Mouse (Mus musculus) intestine, embryonic 15.5 days (tissue): ENCODE data around the gene Ern1. TPM values are rescaled to one million over a fixed set of nuclear protein-coding genes. Genes with fewer than 3 reads are reported as not detected.

ENCODE experiments used
- ATAC-seq: fragments of 200-750 bp; cut with Nextera tagmentation; 2 replicates; pipeline ENCODE4 v1.8.0; 2017; ENCODE audit warnings: moderate TSS enrichment, moderate library complexity
- H3K27ac ChIP-seq: fragments of 300-500 bp; sonication (generic); 2 replicates; pipeline ENCODE4 v1.5.1; 2015; ENCODE audit warnings: mild to moderate bottlenecking, inconsistent platforms
- H3K27me3 ChIP-seq: fragments of 300-500 bp; sonication (generic); replicated peaks from 2 replicates; pipeline ENCODE4 v1.6.1; 2015; ENCODE audit warnings: inconsistent platforms
- H3K36me3 ChIP-seq: fragments of 300-500 bp; sonication (generic); 2 replicates; pipeline ENCODE4 v1.6.1; 2015; ENCODE audit warnings: inconsistent platforms
- H3K4me1 ChIP-seq: fragments of 300-500 bp; sonication (generic); replicated peaks from 2 replicates; pipeline ENCODE4 v1.6.1; 2015; ENCODE audit warnings: inconsistent platforms
- H3K4me2 ChIP-seq: fragments of 300-500 bp; sonication (generic); replicated peaks from 2 replicates; pipeline ENCODE4 v1.6.1; 2015; ENCODE audit warnings: mild to moderate bottlenecking, inconsistent platforms
- H3K4me3 ChIP-seq: fragments of 300-500 bp; sonication (generic); replicated peaks from 2 replicates; pipeline ENCODE4 v1.5.1; 2015; ENCODE audit warnings: inconsistent platforms
- H3K9ac ChIP-seq: fragments of 300-500 bp; sonication (generic); 2 replicates; pipeline ENCODE4 v1.6.1; 2015; ENCODE audit warnings: inconsistent platforms
- H3K9me3 ChIP-seq: fragments of 300-500 bp; sonication (generic); 2 replicates; pipeline ENCODE4 v1.6.1; 2016; ENCODE audit warnings: inconsistent platforms
- WGBS: fragments of 180-500 bp; shearing (Covaris S2); methylation state at CpG from one replicate; pipeline ENCODE4 v1.1.7; 2015; 5-methylcytosine and 5-hydroxymethylcytosine counted together
- polyA plus RNA-seq: library from polyadenylated mRNA; unstranded; fragments of >200 nt; fragmentation: Nextera tagmentation; extraction: Ambion mirVana; gene quantifications from 2 replicates; pipeline ENCODE4 v1.2.1, GENCODE M21; 2015

The Ern1 gene
- polyA plus RNA-seq, 1 experiment from 2014 or later: 4.8 TPM

GRCm38 (mm10) chr11:106391546-106392188, 96.0 kb downstream of the Ern1 start:
- no peak overlapping the region for H3K4me2 ChIP-seq
- peak; percentile 64; the same call in 1 of the 2 replicates for ATAC-seq
- no peak overlapping the region for H3K27ac ChIP-seq
- H3K9me3 ChIP-seq: no peaks in the 10 kb centered on the region
- no peak overlapping the region for H3K4me3 ChIP-seq
- 32% methylated on average over 6 of the region's 6 CpGs for WGBS
- H3K27me3 ChIP-seq: no peaks in the 10 kb centered on the region
- H3K9ac ChIP-seq: no peak overlapping the region
- H3K36me3 ChIP-seq: 0 out of 2 replicates have a peak, but pooled peaks cover 3% of the 10 kb centered on the region
- H3K4me1 ChIP-seq: no peaks in the 10 kb centered on the region; the same call in 1 of the 2 replicates

GRCm38 (mm10) chr11:106390757-106391156, 96.9 kb downstream of the Ern1 start:
- Histone ChIP-seq H3K36me3 (0 out of 2 replicates have a peak, but pooled peaks cover 3% of the 10 kb centered on the region), H3K9ac (no peak overlapping the region), H3K4me3 (no peak overlapping the region), H3K4me1 (no peaks in the 10 kb centered on the region; the same call in 1 of the 2 replicates), H3K9me3 (no peaks in the 10 kb centered on the region), H3K27me3 (no peaks in the 10 kb centered on the region), H3K27ac (no peak overlapping the region), H3K4me2 (no peak overlapping the region)
- whole genome bisulfite sequencing: 38% methylated on average over 3 of the region's 3 CpGs
- no peak for ATAC-seq

DNA sequence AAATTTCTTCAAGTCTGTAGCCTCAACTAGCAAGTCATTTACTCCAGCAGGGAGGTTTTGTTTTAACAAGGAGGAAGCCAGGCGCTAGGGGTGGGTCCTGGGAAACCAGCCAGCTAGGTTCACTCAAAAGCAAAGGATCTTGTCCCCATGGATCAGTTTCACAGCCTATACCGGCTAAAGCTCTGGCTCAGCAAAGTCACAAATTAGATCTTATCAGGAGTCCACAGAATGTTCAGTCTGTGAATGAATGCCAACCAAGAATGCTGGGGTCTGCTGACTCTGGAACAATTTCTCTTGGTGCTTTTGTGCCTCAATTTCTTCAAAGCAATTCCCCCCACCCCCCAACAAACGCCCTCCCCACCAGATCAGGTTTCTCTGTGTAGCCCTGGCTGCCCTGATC, 98.0 kb downstream of the Ern1 start:
- Histone ChIP-seq H3K9ac (no peak overlapping the region), H3K4me1 (no peaks in the 10 kb centered on the region; the same call in 1 of the 2 replicates), H3K27ac (no peak overlapping the region), H3K4me3 (no peak overlapping the region), H3K4me2 (no peak overlapping the region), H3K27me3 (no peaks in the 10 kb centered on the region), H3K36me3 (0 out of 2 replicates have a peak, but pooled peaks cover 3% of the 10 kb centered on the region), H3K9me3 (no peaks in the 10 kb centered on the region)
- 30% methylated on average over 3 of the region's 3 CpGs for WGBS
- no peak for ATAC-seq

DNA sequence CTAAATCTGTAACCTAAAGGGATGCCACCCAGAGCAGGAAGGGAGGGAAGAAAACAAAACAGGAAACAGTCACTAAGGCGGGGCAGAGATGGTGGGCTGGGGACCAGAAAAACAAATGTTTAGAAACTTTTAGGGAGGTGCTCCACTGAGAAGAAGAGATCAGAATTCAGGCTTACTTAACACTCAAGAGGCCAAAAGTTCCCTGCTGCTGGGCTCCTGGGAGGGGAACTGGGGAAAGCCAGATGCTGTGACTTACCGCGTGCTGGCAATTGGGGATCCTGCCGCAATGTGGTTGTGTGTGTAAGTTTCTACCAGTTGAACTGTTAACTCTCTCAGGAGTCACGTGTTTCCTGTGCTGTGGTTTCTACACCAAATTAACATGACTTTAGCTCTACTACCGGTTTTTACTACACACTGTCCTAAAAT, 99.8 kb downstream of the Ern1 start, which contains the start of gene Icam2:
Gene Icam2 (minus strand): TSS at position 285 of the 426 bp plus-strand sequence.
- 74% methylated on average over 6 of the region's 6 CpGs for WGBS
- Histone ChIP-seq H3K27ac (no peak within 1 kb of the TSS), H3K4me3 (no peak within 1 kb of the TSS), H3K4me2 (no peak within 1 kb of the TSS), H3K9ac (no peak within 1 kb of the TSS), H3K36me3 (no peaks in the 10 kb centered on the region), H3K27me3 (no peaks in the 10 kb centered on the region), H3K9me3 (no peaks in the 10 kb centered on the region), H3K4me1 (no peaks in the 10 kb centered on the region; the same call in 1 of the 2 replicates)
- no peak for ATAC-seq

DNA sequence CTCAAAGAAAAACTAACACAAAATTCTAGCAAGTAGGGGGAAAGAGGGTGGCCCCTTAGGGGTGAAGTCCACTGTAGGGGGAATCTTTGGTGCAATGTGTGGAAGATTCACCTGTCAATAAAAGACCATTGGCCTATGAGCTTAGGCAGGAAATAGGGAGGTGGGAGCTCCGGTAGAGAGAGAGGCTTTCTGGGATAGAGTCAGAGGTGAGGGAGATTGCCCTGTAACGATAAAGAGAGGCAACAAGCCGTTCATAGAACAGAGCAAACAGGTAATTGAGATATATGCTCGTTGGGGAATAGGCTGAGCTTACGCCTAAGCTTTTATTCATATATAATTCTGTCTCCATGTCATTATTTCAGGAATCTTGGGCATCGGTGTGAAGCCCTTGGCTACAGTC, 100.6 kb downstream of the Ern1 start:
- Histone ChIP-seq H3K4me3 (no peak overlapping the region), H3K27ac (no peak overlapping the region), H3K9me3 (no peaks in the 10 kb centered on the region), H3K9ac (no peak overlapping the region), H3K4me1 (no peaks in the 10 kb centered on the region; the same call in 1 of the 2 replicates), H3K27me3 (no peaks in the 10 kb centered on the region), H3K36me3 (no peaks in the 10 kb centered on the region), H3K4me2 (no peak overlapping the region)
- ATAC-seq: no peak; the same call in 1 of the 2 replicates
- WGBS: 62% methylated on average over 6 of the region's 6 CpGs

- no peaks in the 10 kb centered on the region; the same call in 1 of the 2 replicates for H3K4me1 ChIP-seq
- no peak overlapping the region for H3K27ac ChIP-seq
- no peak overlapping the region for H3K4me2 ChIP-seq
- no peak overlapping the region for H3K4me3 ChIP-seq
- no peaks in the 10 kb centered on the region for H3K9me3 ChIP-seq
- H3K27me3 ChIP-seq: no peaks in the 10 kb centered on the region
- H3K9ac ChIP-seq: no peak overlapping the region
- no peak for ATAC-seq
- WGBS: 88% methylated on average over 3 of the region's 3 CpGs
- H3K36me3 ChIP-seq: no peaks in the 10 kb centered on the region
Measured at GRCm38 (mm10) chr11:106386409-106386808, 101.2 kb downstream of the Ern1 start.

- H3K27ac ChIP-seq: peak overlapping the region; percentile 54; the same call in 1 of the 2 replicates
Measured at GRCm38 (mm10) chr11:106383051-106383790, 104.4 kb downstream of the Ern1 start.

DNA sequence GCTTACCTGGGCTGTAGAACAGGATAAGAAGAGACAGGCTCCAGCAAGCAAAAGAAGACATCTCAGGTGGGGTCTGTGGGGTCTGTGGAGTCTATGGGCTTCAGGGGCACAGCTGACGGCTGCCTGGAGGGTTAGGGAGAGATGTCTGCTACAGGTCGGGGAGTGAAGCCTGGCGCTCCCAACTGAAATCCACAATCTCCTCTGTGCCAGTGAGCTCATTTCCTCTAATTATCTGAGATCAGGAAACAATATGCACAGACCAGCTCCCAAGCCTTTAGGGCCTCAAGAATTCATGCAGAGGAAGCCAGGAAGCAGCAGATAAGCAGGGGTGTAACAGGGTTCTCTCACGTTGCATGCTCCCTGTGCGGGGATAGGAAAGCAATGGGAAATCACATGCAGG, 105.2 kb downstream of the Ern1 start:
- no peaks in the 10 kb centered on the region for H3K36me3 ChIP-seq
- H3K4me3 ChIP-seq: peak overlapping the region; percentile 9; the same call in 1 of the 2 replicates
- WGBS: 73% methylated on average over 5 of the region's 5 CpGs
- no peaks in the 10 kb centered on the region for H3K27me3 ChIP-seq
- H3K4me2 ChIP-seq: no peak overlapping the region
- no peak; the same call in 1 of the 2 replicates for ATAC-seq
- H3K27ac ChIP-seq: peak overlapping the region; percentile 58; the same call in 1 of the 2 replicates
- H3K9ac ChIP-seq: no peak overlapping the region
- H3K9me3 ChIP-seq: no peaks in the 10 kb centered on the region
- H3K4me1 ChIP-seq: no peaks in the 10 kb centered on the region

More at GRCm38 (mm10) chr11:106383051-106383790, 104.4 kb downstream of the Ern1 start:
- no peaks in the 10 kb centered on the region for H3K4me1 ChIP-seq
- no peak for ATAC-seq
- H3K9me3 ChIP-seq: no peaks in the 10 kb centered on the region
- H3K4me3 ChIP-seq: no peak overlapping the region
- H3K9ac ChIP-seq: no peak overlapping the region
- no peak overlapping the region for H3K4me2 ChIP-seq
- 84% methylated on average over 6 of the region's 6 CpGs for WGBS
- no peaks in the 10 kb centered on the region for H3K36me3 ChIP-seq
- no peaks in the 10 kb centered on the region for H3K27me3 ChIP-seq

- no peak overlapping the region for H3K4me2 ChIP-seq
- WGBS: 76% methylated on average over 7 of the region's 7 CpGs
Measured at GRCm38 (mm10) chr11:106381883-106382282, 105.8 kb downstream of the Ern1 start.

GRCm38 (mm10) chr11:106381011-106381410, 106.6 kb downstream of the Ern1 start:
- WGBS: 77% methylated on average over 11 of the region's 11 CpGs
- no peak overlapping the region for H3K4me2 ChIP-seq
- no peak for ATAC-seq
- no peaks in the 10 kb centered on the region for H3K36me3 ChIP-seq
- no peaks in the 10 kb centered on the region for H3K4me1 ChIP-seq
- H3K9me3 ChIP-seq: no peaks in the 10 kb centered on the region
- H3K4me3 ChIP-seq: peak overlapping the region; percentile 3; the same call in 1 of the 2 replicates
- no peak overlapping the region; the same call in 1 of the 2 replicates for H3K9ac ChIP-seq
- H3K27me3 ChIP-seq: no peaks in the 10 kb centered on the region
- no peak overlapping the region for H3K27ac ChIP-seq

More at GRCm38 (mm10) chr11:106381883-106382282, 105.8 kb downstream of the Ern1 start:
- H3K27ac ChIP-seq: no peak overlapping the region
- no peak overlapping the region for H3K9ac ChIP-seq
- H3K9me3 ChIP-seq: no peaks in the 10 kb centered on the region
- no peaks in the 10 kb centered on the region for H3K27me3 ChIP-seq
- peak overlapping the region; percentile 9; the same call in 1 of the 2 replicates for H3K4me3 ChIP-seq
- H3K4me1 ChIP-seq: no peaks in the 10 kb centered on the region
- ATAC-seq: no peak
- H3K36me3 ChIP-seq: no peaks in the 10 kb centered on the region

DNA sequence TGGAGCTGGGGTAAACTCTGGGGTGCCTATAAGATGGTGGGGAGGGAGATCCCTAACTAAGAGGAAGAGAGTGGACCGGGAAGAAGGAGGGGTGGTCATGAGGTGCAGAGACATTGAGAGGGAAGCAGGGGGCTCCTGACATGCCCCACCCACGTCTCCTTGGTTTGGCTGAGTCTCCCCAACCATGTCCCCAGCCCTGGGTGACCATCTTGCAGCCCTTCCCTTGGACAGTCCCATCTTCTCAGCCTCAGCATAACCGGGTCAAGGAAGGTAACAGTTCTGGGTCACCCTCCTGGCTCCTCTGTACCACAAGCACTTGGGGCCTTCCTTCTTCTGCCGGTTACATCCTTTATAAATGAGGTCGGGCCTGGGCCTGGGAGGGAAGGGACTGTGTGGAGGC, 112.7 kb downstream of the Ern1 start:
- WGBS: 82% methylated on average over 5 of the region's 5 CpGs
- Histone ChIP-seq H3K9me3 (no peaks in the 10 kb centered on the region), H3K27ac (no peak overlapping the region), H3K4me2 (peak overlapping the region; percentile 9; the same call in 1 of the 2 replicates), H3K9ac (no peak overlapping the region), H3K4me1 (peaks cover 14% of the 10 kb centered on the region), H3K36me3 (no peaks in the 10 kb centered on the region), H3K4me3 (no peak overlapping the region), H3K27me3 (no peaks in the 10 kb centered on the region)
- peak; percentile 34; the same call in 1 of the 2 replicates for ATAC-seq

- H3K4me3 ChIP-seq: no peak overlapping the region
- H3K36me3 ChIP-seq: no peaks in the 10 kb centered on the region
- H3K9me3 ChIP-seq: no peaks in the 10 kb centered on the region
- 32% methylated on average over 9 of the region's 9 CpGs for WGBS
- peak overlapping the region; percentile 9 for H3K4me2 ChIP-seq
- H3K27ac ChIP-seq: 0 out of 2 replicates have a peak overlapping the region, but pooled peaks have one; percentile 17
- H3K27me3 ChIP-seq: no peaks in the 10 kb centered on the region
- peak; percentile 80 for ATAC-seq
- no peak overlapping the region for H3K9ac ChIP-seq
- peaks cover 14% of the 10 kb centered on the region for H3K4me1 ChIP-seq
Measured at GRCm38 (mm10) chr11:106374559-106374958, 113.1 kb downstream of the Ern1 start.
